Mouse (Mus musculus) forelimb bud, embryonic 11.5 days (tissue): ENCODE measurements around the gene Pclo.
"Not testable (repeated sequence)": the region's sequence is repeated elsewhere in the genome, so short reads cannot be mapped to it uniquely, and the experiment has no call there.

Source experiments
- DNase-seq: peaks from one replicate; pipeline ENCODE4 v3.0.0-alpha.2; 2012; ENCODE audit warnings: low read depth, low spot score

Pclo gene

DNA sequence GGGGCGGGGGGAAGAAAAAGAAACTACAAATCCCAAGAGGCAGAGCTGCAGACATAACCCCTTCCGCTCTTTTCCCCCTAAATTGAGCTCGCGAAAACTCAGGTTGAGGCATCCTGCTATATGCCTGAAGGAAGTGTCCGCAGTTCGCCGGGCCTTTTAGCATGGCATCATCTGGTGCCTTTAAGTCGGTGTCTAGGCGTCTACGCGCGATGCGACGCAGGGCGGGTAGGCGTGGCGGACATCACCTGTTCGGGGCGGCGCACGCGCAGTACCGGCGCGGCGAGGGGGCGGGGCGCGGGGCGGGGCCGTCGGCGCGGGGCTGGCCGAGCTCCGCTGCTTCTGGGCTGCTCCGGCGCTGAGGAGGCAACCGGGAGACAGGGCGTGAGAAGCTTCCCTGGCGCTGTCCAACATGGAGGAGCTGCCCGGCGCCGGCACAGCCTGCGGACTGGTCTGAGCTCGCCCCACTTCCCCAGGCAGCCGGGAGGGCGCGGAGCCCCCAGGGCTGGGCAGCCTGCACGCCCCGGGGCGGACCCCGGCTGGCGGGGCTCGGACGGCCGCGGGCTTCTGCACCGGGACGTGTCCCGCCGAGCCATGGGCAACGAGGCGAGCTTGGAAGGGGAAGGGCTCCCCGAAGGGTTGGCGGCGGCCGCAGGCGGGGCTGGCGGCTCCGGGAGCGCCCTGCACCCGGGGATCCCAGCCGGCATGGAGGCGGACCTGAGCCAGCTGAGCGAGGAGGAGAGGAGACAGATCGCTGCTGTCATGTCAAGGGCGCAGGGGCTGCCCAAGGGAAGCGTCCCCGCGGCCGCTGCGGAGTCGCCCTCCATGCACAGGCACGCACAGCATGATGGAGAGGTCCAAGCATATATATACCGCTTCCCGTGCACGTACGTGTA, at the start of gene Pclo:
Pclo (plus strand) TSS at position 288 of the 893 bp plus-strand sequence.
- peak; percentile 69 for DNase-seq

DNA sequence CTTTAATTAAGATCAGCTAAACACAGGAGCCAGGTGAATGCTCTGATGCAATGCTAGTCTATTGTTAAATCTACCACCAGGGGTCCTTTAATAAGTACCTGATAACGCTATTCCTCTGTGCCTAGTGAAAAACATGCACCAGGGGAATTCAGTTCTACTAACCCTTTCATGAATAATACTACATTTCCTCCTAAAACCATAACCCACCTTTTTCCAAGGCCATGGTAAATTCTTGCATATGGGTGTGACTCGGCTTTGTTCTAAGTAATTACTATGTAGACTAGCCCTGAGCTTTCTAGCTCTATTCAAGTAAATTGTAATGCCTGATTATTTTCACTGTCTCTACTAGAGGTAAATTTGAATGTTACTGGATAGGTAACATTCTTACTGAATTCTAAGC, 20.3 kb upstream of the Pclo start:
- not testable (repeated sequence) for DNase-seq

DNA sequence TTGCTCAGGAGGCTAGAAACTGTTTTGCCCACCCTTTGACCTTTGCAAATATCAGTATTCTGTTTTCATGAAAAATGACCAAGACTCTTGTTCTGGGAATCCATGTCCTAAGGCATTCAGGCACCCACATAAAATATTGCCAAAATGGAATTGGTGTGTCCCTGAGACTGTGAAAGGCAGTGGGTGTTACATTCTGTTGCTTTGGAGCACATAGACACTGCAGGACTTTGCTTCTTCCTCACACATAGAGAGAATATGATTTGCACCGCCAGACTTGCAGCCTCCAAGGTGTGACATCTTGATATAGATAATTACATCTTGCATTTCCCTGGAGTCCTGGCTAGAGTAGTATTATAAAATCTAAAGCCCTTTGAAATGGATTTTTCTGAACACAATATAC, 6.2 kb upstream of the Pclo start:
- DNase-seq: no peak

DNA sequence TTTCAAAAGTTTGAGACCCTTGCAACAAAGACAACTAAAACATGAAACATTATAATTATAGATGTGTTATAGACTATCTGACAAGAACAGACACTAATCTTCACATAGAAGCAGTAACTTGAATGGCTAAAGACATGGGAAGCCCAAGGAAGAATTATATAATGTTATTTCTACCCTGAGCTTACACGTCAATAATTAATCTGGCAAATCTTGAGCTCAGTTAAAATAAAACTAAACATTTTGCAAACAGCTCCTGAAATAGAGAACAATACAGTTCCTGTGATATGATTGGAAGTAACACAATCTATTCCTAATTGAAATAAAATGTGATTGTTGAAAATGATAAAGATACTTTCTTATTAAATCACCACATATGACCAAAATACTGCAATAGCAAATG, 5.1 kb upstream of the Pclo start:
- no peak for DNase-seq

DNA sequence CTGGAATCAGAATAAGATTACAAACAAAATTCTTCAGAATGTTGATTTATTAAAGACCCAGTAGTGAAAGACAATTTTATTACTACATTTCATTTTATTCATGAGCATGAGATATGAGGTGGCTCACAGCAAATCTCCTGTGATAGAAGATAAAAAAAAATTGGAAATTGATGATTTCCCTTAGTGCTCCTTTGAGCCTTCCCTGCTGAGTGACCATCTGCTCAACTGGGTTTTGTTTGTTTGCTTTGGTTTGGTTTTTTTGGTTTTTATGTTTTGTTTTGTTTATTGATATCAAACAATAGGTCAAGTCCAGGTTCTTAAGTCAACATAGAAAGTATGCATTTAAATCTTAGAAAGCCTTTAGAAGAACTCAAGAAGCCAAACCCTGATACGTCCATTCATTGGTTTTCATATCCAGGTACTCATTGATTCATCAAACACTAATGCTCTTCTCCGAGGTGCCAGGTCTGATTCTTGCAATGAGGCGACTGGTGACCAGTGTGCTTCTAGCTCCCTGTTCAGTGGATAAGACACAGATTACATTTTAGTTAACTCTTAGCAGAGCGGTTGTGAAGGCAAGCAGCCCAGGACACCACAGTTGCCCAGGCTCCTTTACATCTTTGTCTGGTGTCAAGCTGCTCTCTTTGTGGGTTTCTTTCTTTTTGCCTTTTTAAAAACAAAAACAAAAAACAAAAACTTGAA, 3.6 kb downstream of the Pclo start:
- no peak for DNase-seq

DNA sequence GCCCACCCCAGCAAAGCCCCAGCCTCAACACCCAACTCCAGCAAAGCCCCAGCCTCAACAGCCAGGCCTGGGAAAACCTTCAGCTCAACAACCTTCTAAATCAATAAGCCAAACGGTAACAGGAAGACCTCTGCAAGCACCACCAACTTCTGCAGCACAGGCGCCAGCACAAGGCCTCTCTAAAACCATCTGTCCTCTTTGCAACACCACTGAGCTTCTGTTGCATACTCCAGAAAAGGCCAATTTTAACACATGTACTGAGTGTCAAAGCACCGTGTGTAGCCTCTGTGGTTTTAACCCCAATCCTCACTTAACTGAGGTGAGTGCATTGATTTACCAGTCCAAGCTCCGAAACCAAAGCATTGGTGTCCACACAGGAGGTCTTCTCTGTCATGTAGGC, 7.3 kb downstream of the Pclo start:
- no peak for DNase-seq

DNA sequence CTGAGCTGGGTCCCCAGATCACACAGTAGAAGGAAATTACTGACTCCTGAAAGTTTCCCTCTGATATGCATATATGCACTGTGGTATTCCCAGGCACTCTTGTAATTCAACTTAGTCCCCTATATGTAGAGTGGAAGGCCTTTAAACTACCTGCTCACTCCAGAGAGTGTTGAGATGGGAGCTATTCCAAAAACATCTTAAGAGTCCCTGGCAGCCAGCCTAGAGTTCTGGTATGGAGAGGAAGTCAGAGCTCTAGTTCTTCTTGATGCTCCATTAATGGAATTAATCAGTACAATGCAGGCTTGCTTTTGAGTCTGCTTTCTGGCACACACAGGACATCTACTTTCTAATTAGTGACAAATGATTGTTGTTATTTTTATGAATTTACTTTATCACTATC, 11.3 kb downstream of the Pclo start:
- DNase-seq: no peak

DNA sequence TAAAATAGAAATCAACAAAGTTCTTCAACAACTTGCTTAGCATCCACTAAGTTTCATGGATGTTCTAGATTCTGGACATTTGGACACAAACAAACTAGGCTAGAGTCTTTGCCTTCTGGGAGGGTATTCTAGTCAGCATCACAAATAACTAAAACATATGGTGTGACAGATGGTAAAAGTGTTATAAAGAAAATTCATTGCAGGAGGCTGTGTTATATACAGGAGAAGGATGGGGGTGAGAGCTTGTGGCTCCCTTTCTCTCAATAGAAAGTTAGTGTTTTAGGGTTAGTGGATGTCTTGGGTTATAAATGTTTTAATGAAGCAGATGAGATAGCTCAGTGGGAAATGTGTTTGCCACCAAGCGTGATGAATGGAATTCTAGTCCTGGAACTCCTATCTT, 13.1 kb downstream of the Pclo start:
- DNase-seq: no peak

DNA sequence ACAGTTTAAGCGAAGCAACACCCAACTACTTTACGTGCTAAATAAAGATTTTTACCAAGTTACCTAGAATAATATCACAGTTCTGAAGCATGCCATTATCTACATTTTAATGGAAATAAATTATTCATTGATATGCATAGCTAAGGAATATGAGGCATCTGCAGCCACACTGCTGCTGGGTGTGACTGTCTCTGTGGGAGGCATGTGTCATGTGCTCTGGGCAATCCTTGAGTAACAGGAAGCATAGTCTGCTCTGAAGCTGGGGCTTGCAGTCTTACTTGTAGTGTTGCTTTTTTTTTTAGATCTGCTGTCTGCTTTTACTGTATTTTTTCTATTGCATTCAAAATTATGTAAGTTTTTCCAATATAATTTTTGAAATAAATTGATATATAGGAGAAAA, 17.2 kb downstream of the Pclo start:
- no peak for DNase-seq

DNA sequence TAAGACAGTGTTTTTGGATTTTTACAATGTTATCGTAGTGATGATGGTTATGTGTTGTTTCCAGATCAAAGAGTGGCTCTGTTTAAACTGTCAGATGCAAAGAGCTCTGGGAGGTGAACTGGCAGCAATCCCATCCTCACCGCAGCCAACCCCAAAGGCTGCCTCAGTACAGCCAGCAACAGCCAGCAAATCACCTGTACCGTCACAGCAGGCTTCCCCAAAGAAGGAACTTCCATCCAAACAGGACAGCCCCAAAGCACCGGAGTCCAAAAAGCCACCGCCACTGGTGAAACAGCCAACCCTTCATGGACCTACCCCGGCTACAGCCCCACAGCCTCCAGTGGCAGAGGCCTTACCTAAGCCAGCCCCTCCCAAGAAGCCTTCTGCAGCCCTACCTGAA, 24.6 kb downstream of the Pclo start:
- DNase-seq: no peak

DNA sequence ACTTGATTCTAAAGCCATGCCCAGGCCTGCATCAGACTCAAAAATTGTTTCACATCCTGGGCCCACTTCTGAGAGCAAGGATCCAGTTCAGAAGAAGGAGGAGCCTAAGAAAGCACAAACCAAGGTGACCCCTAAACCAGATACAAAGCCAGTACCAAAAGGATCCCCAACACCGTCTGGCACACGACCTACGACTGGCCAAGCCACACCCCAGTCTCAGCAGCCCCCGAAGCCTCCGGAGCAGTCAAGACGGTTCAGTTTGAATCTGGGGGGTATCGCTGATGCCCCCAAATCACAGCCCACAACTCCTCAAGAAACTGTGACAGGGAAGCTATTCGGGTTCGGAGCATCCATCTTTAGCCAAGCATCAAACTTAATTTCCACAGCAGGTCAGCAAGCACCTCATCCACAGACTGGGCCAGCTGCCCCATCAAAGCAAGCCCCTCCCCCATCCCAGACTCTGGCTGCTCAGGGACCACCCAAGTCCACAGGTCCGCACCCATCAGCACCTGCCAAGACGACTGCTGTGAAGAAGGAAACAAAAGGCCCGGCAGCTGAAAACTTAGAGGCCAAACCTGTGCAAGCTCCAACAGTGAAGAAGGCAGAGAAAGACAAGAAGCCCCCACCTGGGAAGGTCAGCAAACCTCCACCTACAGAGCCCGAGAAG, 25.4 kb downstream of the Pclo start:
- DNase-seq: no peak

DNA sequence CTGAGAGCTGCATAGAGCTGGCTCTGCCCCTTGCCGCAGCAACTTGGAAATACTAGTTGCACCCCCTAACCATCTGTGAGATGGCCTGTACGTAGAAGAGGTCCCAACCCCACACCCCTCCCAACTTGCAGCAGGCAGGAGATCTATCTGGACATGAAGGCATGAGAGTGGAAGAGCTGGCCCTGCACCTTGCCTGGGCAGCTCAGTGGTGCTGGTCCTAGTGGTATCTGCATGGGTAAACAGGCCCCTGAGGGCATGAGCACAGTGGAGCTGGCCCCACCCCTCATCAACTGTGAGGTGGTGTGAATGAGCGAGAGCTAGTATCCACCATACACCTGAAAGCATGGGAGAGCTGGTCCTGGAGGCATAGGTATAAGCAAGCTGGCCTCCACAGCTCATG, 60.9 kb downstream of the Pclo start:
- no peak for DNase-seq

DNA sequence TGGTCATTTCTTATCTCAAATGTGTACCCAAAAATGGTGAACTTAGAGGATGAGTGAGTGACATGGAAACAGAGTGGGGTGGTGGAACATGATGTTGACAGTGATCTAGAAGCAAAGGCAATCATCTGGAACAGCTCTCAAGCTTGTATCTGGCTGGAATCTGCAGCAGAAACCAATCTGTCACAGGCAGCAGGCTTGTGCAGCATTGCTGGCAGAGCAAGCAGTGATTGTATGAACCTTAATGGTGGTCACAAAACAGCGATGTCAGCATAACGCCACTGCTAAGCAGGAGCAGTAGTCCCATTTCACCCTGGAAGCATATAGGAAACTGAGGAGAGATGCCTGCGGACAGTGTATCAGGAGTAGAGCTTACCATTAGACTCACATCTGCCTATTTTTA, 76.8 kb downstream of the Pclo start:
- DNase-seq: no peak

DNA sequence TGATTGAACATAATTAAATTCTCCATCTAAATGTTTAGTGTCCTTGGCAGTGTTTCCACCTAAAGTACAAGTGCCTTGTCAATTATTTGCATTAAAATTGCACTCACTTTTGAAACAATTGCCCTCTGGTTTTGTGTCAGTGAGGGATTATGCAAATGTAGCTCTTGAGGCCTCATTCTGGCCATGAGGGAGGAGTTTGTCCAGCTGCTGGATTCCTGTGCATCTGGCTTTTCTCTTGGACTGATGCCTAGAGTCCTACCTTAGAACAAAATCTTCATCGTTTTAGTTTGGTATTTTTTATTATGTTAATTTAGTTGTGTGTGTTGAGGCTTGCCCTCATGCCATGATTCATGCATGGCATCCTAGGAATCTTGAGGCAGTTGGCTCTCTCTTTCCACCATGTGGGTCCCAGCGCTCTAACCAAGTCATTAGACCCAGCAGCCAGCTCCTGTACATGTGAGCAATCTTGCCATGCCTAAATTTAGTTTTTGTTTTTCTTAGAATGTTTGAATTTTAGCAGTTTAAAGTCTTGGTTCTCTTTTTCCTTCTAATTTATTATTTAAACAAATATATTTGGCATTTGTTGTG, 80.8 kb downstream of the Pclo start:
- no peak for DNase-seq

DNA sequence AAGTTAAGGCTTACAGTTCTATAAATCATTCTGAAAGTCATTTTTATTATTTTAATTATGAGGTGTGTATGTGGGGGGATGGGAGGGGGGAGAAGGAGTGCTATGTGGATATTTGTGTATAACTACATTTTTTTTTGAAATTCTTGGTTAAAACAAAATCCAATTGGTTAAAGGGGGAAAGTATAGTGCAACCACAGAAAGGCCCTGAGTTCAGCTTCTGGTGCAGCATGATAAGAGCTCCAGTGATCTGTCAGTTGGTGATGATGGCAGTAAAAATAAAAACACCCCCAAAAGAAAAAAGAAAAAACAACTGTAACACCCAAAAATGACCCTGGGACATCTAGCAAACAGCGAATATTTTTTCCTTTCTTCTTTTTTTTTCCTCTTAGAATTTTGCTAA, 93.6 kb downstream of the Pclo start:
- DNase-seq: no peak

DNA sequence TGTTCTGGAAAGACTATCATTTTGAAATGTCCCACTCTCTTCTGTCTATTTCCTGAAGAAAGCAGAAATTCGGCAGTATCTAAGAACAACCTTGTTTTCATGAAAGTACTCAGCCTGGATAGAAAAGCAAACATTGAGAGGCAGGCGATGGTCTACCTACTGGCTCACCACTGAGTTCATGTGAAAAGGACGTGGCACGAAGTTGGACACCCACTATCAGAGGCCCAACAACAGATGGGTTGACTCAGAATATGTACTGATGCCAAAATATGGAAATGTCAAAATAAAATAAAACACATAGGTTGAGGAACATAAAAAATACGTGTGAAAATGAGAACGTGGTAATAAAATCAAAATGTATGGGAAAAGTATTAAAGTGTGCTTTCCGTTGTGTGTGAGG, 106.4 kb downstream of the Pclo start:
- no peak for DNase-seq

DNA sequence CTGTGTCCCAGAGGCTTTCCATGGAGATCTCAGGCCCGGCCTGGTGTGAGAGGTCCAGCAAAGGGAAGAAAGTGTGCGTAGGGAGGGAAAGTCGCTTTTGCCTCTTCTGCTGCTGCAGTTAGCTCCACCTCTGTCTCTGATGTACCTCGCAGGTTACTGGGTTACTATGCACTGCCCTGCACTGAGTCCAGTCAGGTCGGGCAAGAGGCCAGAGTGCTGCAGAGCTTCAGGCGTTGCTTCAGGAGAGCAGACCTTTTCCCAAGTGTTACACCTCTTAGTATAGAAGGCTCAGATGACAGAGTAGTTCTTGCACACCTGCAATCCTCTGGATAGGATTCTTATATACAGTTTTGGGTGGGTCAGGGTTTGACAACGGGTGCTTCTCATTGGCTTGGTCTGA, 108.6 kb downstream of the Pclo start:
- no peak for DNase-seq

DNA sequence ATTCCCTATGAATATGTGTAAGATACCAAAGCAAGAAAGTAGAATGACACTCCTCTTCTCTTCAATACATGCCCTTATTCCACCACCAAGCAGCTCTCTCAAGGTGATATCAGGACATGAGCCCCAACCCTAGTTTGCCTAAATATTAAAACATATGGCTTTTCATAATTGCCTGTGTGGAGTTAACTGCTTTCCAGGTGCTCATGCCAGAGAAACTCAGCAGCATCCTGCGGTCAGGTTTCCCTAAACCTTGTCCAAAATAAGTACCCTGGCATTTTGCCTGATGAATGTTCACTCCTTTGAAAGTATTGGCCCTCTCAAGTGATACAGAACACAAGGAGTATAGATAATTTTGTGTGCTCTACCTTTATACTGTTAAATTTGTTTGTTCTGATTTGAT, 126.5 kb downstream of the Pclo start:
- DNase-seq: no peak

DNA sequence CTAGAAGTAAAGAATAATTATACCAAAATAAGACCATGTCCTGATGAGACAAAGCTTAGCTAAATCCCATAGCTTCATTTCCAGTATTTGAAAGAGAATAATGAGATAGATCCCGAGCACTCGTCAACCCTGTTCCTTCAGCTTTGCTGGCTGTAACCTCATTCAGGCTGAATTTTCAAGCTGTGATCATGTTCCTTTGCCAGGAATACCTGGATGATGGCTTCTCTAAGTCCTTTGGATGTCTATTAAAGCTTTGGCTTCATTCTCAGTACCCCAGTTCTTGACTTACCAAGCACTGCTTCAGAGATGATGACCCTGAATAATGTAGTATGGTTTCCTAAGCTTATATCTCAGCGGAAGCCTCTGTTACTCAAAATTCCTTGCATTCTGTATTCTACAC, 131.1 kb downstream of the Pclo start:
- no peak for DNase-seq

DNA sequence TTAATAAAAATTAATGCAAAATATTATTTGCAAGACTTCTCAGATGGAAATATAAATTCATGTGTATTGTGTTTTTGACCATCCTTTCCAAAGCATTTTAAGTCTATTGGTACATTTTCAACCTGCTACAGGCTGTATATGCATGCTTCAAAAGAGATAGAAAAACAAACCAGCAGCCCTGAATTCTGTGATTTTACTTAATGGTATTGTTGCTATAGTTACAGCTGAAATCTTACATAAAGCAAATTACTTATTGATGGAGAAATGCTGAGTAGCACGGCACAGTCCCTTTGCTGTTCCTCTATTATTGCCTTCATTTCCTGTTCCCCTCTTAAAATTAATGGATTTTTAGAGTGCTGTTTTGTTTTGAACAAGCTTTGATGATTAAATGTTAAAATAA, 145.9 kb downstream of the Pclo start:
- no peak for DNase-seq

DNA sequence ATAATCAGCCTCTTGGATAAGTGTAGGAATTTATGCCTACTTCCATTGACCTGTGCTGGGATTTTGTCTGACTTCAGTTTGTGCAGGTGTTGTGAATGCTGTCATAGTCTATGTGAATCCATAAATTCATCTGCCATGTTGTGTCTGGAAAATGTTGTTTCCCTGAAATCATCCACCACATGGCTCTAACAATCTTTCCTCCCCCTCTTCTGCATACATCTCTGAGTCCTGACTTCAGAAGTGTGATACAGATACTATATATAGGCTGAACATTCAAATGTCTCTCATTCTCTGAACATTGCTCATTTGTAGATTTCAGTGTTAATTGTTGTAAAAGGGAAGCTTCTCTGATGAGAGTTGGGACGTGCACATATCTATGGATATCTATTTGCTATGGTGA, 147.5 kb downstream of the Pclo start:
- DNase-seq: no peak

DNA sequence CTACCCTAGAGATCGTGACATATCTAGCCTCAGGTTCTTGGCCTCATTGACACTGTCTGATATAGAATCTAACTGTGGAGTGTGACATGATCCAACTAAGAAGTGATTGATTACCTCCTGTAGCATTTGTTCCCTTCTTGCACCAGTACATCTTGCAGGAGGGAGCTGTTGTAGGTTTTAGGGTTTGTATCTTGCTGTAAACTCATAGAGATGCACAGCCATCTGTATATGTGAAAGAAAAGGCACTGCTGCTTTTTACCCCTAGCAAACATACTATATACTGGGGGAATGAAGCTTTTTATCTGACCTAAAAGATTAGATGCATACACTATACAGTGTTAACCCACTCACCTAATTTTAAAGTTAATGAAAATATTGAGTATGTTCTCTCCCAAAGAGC, 147.9 kb downstream of the Pclo start:
- no peak for DNase-seq
